Mouse (Mus musculus): Measurements from ENCODE around the gene Timm23. TPM values are rescaled to one million over a fixed set of nuclear protein-coding genes. Genes with fewer than 3 reads are reported as not detected.

Timm23 gene
- polyA plus RNA-seq, 1 experiment from 2014 or later = 227 TPM

GRCm38 (mm10) chr14:32163203-32163888 lies 38.4 kb downstream of the Timm23 start:
- no peak overlapping the region for H3K4me3 ChIP-seq
- peaks cover 37% of the 10 kb centered on the region for H3K4me1 ChIP-seq (replicated peaks)
- H3K9me3 ChIP-seq = no peaks in the 10 kb centered on the region
- no peak overlapping the region for H3K27ac ChIP-seq (replicated peaks)
- H3K27me3 ChIP-seq = no peaks in the 10 kb centered on the region
- H3K4me2 ChIP-seq = no peak overlapping the region
- H3K36me3 ChIP-seq = no peaks in the 10 kb centered on the region
- no peak overlapping the region for H3K9ac ChIP-seq
- 91% methylated on average over 11 of the region's 11 CpGs for WGBS
- no peak for ATAC-seq (ENCODE audit: low FRiP score, low read depth)

DNA sequence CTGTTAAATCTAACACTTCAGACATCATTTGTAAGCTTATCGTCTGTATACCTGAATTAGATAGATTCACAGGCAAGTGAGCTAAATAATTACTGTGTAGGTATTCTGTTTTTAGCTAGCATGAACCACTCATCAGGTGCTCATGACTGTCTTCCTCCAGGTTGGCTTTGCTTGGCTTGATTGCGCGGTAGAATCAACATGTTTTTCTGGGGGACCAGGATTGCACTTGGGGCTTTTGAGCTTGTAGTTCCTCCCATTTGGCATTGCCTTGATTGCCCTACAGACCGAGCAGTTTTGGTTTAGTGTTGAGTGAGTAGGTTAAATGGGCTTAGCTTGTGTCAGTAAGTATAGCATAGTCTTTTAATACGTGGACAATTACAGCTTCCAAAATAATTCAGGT lies 39.5 kb downstream of the Timm23 start:
- Histone ChIP-seq H3K9me3 (no peaks in the 10 kb centered on the region), H3K27ac (replicated peaks) (no peak overlapping the region), H3K4me3 (no peak overlapping the region), H3K4me1 (replicated peaks) (peaks cover 37% of the 10 kb centered on the region), H3K9ac (no peak overlapping the region), H3K36me3 (no peaks in the 10 kb centered on the region), H3K27me3 (no peaks in the 10 kb centered on the region), H3K4me2 (no peak overlapping the region)
- WGBS = 94% methylated on average over 5 of the region's 5 CpGs
- no peak for ATAC-seq (ENCODE audit: low FRiP score, low read depth)

DNA sequence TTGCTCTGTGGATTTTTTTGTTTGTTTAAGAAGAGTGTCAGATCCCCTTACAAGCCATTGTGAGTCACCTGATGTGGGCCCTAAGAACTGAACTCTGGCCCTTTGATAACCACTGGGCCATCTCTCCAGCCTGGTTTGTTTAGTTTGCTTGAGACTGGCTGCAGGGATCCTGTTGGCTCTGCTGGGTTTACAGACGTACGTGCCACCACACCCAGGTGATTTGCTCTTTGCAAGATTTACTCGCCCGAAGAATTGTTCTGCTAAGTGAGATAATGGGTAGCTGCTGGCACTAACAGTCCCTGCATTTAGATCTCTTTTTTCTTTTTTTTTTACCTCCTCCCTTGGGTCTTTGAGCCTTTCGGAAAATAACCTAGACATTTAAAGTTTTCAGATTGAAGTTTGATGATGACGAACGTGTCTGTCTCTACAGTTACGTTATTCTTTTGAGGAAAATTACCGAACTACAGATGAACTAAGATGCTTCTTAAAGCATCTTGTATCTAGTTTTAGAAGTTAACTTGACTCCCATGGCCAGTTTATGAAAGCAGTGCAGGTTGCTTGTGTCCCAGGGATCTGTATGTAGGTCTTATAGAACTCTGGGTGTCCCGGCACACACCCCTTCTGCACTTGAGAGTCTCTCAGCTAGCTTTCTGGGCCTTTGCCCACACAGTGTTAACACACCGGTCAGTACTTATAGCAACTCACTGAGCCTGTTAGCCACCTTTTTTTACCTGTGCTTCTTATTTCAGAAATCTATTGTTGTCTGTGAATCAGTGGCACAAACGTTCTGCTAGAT lies 40.4 kb downstream of the Timm23 start:
- Histone ChIP-seq H3K4me2 (peak overlapping the region; percentile 79), H3K9me3 (no peaks in the 10 kb centered on the region), H3K9ac (peak overlapping the region; percentile 87; the same call in 1 of the 2 replicates), H3K27me3 (no peaks in the 10 kb centered on the region), H3K4me1 (replicated peaks) (peaks cover 37% of the 10 kb centered on the region), H3K4me3 (peak overlapping the region; percentile 78; the same call in 1 of the 2 replicates), H3K27ac (replicated peaks) (no peak overlapping the region), H3K36me3 (no peaks in the 10 kb centered on the region)
- ATAC-seq (ENCODE audit: low FRiP score, low read depth) = no peak
- WGBS = 90% methylated on average over 12 of the region's 12 CpGs

- 44% methylated on average over 7 of the region's 7 CpGs for WGBS
- H3K27ac ChIP-seq (replicated peaks) = peak overlapping the region; percentile 85
These were observed 41.1 kb downstream of the Timm23 start for GRCm38 (mm10) chr14:32160563-32160962.

DNA sequence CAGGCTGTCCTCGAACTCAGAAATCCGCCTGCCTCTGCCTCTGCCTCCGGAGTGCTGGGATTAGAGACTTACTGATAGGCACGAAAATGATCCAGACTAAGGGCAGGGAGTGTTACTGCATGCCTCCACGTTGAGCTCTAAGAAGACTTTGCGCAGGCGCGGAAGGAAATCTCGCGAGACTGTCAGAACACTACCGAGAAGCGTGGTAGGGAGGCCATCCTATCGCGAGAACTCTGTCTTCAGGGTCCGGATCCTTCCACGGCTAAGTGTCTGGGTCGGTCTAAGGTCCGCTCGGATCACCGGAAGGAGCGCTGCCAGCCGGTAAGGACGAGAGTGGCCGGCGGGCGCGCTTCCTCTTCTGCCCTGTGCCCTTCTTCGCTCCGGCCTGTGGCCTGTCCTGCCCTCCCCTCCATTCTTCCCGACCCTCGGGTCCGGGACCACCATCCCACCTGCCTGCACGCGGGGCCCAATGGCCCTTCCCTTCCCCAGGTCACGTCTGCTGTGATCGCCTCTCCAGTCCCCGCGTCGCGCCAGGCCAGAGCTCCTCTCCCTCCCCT lies 41.9 kb downstream of the Timm23 start, which contains the start of gene Ncoa4:
Gene Ncoa4, plus strand, starts transcription at position 176 of the 557 bp plus-strand sequence.
- peak; percentile 97 for ATAC-seq (ENCODE audit: low FRiP score, low read depth)
- H3K27ac ChIP-seq (replicated peaks) = peak within 1 kb of the TSS; percentile 85
- no peaks in the 10 kb centered on the region for H3K9me3 ChIP-seq
- peak within 1 kb of the TSS; percentile 78 for H3K4me3 ChIP-seq
- peaks cover 24% of the 10 kb centered on the region for H3K4me1 ChIP-seq (replicated peaks)
- no peaks in the 10 kb centered on the region for H3K27me3 ChIP-seq
- H3K4me2 ChIP-seq = peak within 1 kb of the TSS; percentile 79
- H3K36me3 ChIP-seq = no peaks in the 10 kb centered on the region
- under 1% methylated on average over 40 of the region's 40 CpGs for WGBS
- H3K9ac ChIP-seq = peak within 1 kb of the TSS; percentile 87

More at GRCm38 (mm10) chr14:32160563-32160962, 41.1 kb downstream of the Timm23 start:
- ATAC-seq (ENCODE audit: low FRiP score, low read depth) = no peak
- Histone ChIP-seq H3K4me3 (peak overlapping the region; percentile 78), H3K9ac (peak overlapping the region; percentile 87), H3K9me3 (no peaks in the 10 kb centered on the region), H3K4me1 (replicated peaks) (peaks cover 32% of the 10 kb centered on the region), H3K4me2 (peak overlapping the region; percentile 79), H3K36me3 (no peaks in the 10 kb centered on the region), H3K27me3 (no peaks in the 10 kb centered on the region)

DNA sequence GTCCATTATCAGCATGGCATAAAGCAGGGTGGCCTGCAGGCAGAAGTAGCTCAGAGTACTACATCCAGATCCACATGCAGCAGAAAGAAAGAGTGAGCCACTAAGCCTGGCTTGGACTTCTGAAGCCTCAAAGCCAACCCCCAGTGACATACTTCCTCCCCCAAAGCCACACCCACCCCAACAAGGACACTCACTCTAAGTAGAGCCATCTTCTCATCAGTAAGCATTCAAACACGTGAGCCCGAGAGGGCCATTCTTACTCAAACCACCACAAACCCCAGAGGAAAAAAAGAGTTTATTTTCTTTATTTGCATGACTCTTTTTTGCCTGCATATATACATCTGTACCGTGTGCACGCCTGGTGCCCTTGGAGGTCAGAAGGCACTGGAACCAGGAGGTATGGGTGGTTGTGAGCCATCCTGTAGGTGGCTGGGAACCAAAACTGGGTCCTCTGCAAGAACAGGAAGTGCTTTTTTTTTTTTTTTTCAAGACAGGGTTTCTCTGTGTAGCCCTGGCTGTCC lies 42.5 kb downstream of the Timm23 start:
- Histone ChIP-seq H3K4me2 (peak overlapping the region; percentile 79), H3K4me3 (peak overlapping the region; percentile 78), H3K36me3 (no peaks in the 10 kb centered on the region), H3K4me1 (replicated peaks) (peaks cover 22% of the 10 kb centered on the region), H3K27me3 (no peaks in the 10 kb centered on the region), H3K9me3 (no peaks in the 10 kb centered on the region), H3K27ac (replicated peaks) (peak overlapping the region; percentile 85), H3K9ac (peak overlapping the region; percentile 87)
- 40% methylated on average over 4 of the region's 4 CpGs for WGBS
- ATAC-seq (ENCODE audit: low FRiP score, low read depth) = peak; percentile 39

DNA sequence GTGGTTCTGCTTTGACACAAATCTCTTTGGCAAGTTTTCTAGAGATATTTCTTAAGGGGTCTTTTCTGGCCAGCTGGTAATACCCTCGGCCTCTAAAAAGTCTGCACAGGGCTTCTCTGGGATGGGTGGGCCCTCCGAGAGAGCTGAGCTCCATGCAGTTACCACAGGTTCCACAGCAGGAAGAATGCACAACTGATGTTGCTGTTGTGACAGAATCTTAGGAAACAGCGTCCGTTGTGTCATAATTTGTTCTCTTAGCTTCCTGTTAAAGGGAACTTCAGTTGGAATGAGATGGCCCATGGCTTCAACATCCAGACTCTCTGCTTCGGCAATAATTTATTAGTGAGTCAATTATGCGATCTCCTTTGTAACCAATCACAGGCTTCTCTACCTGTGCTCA lies 46.9 kb downstream of the Timm23 start:
- Histone ChIP-seq H3K27me3 (no peaks in the 10 kb centered on the region), H3K27ac (replicated peaks) (no peak overlapping the region), H3K36me3 (no peaks in the 10 kb centered on the region), H3K9me3 (no peaks in the 10 kb centered on the region), H3K4me3 (no peak overlapping the region), H3K9ac (no peak overlapping the region), H3K4me2 (no peak overlapping the region), H3K4me1 (replicated peaks) (peaks cover 8% of the 10 kb centered on the region)
- WGBS = 92% methylated on average over 6 of the region's 6 CpGs
- no peak for ATAC-seq (ENCODE audit: low FRiP score, low read depth)

GRCm38 (mm10) chr14:32153156-32153555 lies 48.5 kb downstream of the Timm23 start:
- Histone ChIP-seq H3K9me3 (no peaks in the 10 kb centered on the region), H3K9ac (no peak overlapping the region), H3K27ac (replicated peaks) (no peak overlapping the region), H3K4me3 (no peak overlapping the region), H3K27me3 (no peaks in the 10 kb centered on the region), H3K4me1 (replicated peaks) (no peaks in the 10 kb centered on the region), H3K36me3 (no peaks in the 10 kb centered on the region), H3K4me2 (no peak overlapping the region)
- no peak for ATAC-seq (ENCODE audit: low FRiP score, low read depth)
- WGBS = 93% methylated on average over 2 of the region's 2 CpGs

DNA sequence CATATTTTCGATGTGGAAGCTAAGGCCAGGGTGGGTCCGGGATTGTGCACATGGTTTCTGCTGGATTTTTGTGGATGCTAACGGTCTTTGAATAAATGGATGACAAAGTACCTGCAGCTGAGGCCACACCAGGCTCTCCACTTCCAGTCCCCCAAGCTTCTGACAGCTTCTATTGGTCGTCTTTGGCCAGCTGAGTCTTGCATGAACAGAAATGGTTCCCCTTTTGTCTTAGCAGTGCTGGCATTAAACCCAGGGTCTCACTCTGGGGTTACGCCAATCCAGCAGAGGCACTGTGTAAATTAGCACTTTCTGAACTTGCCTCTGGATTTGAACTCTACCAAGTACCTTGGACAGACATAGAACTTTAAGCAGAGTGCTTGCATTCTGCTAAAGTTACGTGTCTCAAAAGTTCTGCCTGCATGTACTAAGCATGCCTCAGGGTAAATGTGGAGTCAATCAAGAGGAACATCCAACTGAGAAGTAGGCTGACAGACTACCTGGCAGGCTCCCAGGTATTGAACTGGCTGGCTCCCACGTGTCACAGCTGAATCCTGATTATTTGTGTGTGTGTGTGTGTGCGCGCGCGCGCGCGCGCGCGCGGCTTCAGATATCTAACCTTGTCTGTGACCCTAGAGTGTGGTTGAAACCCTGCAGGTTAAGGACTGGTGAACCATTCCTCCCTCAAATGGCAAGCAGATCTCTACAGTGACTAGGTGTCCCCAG lies 49.3 kb downstream of the Timm23 start:
- Histone ChIP-seq H3K4me2 (no peak overlapping the region), H3K4me1 (replicated peaks) (no peaks in the 10 kb centered on the region), H3K27me3 (no peaks in the 10 kb centered on the region), H3K9me3 (no peaks in the 10 kb centered on the region), H3K27ac (replicated peaks) (no peak overlapping the region), H3K4me3 (no peak overlapping the region), H3K36me3 (no peaks in the 10 kb centered on the region), H3K9ac (no peak overlapping the region)
- WGBS = 93% methylated on average over 18 of the region's 18 CpGs
- ATAC-seq (ENCODE audit: low FRiP score, low read depth) = no peak

GRCm38 (mm10) chr14:32150872-32151271 lies 50.8 kb downstream of the Timm23 start:
- Histone ChIP-seq H3K9me3 (no peaks in the 10 kb centered on the region), H3K9ac (no peak overlapping the region), H3K36me3 (no peaks in the 10 kb centered on the region), H3K4me3 (no peak overlapping the region), H3K4me1 (replicated peaks) (no peaks in the 10 kb centered on the region), H3K27ac (replicated peaks) (no peak overlapping the region), H3K27me3 (no peaks in the 10 kb centered on the region), H3K4me2 (no peak overlapping the region)
- ATAC-seq (ENCODE audit: low FRiP score, low read depth) = no peak
- WGBS = 93% methylated on average over 2 of the region's 2 CpGs

- no peak overlapping the region for H3K27ac ChIP-seq (replicated peaks)
- H3K4me3 ChIP-seq = no peak overlapping the region
- no peak overlapping the region for H3K9ac ChIP-seq
- H3K36me3 ChIP-seq = no peaks in the 10 kb centered on the region
- no peak overlapping the region for H3K4me2 ChIP-seq
- H3K27me3 ChIP-seq = no peaks in the 10 kb centered on the region
- H3K4me1 ChIP-seq (replicated peaks) = no peaks in the 10 kb centered on the region
- ATAC-seq (ENCODE audit: low FRiP score, low read depth) = no peak
- 71% methylated on average over 2 of the region's 2 CpGs for WGBS
- H3K9me3 ChIP-seq = no peaks in the 10 kb centered on the region
These were observed 55.1 kb downstream of the Timm23 start for GRCm38 (mm10) chr14:32146578-32146977.
